Mouse (Mus musculus) left cerebral cortex, postnatal 14 days (tissue): Measurements from ENCODE around the gene Ccdc142. TPM values are rescaled to one million over a fixed set of nuclear protein-coding genes. Genes with fewer than 3 reads are reported as not detected.
A peak's percentile ranks its signal among the peaks of the same experiment; 100 is the strongest.

Source experiments
- DNase-seq, 2 experiments: peaks; one replicate each; pipeline ENCODE4 v3.0.0; 2021 to 2022; ENCODE audit warnings: low spot score in 2 of 2, mixed read lengths in 1 of 2
- intact Hi-C: fragments of 180-260 bp; cut with DNase I; formaldehyde crosslinking; loops from one replicate; pipeline ENCODE4 v1.15.1; 2025
- total RNA-seq, 2 experiments: library from RNA; stranded (reverse); gene quantifications; 2 replicates each; pipeline ENCODE4 v1.2.3; 2021

The Ccdc142 gene
- total RNA-seq, 2 experiments from 2014 or later = 3.5 to 4.9 TPM

DNA sequence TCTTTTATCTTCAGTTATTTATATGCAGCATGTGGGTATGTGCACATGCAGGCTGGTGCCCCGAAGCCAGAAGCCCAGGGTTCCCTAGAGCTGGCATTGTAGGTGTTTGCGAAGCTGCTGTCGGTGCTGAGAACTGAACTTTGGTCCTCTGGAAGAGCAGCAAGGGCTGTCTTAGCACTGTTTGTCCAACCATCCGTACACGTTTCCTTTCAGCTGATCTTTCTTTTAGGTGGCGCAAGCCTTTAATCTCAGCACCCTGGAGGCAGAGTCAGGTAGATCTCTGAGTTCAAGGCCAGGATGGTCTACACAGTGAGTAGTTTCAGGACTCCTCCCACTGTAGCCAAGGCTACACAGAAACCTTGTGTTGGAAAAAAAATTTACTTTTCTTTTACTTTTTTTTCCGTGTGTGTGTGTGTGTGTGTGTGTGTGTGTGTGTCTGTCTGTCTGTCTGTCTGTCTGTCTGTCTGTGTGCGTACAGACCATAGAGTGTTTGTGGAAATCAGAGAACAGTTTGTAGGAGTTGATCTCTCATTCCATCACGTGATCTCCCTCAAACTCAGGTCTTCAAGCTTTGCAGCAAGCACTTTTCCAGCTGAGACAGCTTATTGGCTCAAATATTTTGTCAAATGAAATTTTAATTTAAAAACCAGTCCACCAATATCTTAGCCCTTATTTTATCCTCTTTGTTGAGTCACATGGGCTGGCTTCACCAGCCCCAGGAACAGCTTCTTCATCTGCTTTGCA, 30.9 kb downstream of the Ccdc142 start:
- intact Hi-C loops = no loop called here
- no peak for DNase-seq

DNA sequence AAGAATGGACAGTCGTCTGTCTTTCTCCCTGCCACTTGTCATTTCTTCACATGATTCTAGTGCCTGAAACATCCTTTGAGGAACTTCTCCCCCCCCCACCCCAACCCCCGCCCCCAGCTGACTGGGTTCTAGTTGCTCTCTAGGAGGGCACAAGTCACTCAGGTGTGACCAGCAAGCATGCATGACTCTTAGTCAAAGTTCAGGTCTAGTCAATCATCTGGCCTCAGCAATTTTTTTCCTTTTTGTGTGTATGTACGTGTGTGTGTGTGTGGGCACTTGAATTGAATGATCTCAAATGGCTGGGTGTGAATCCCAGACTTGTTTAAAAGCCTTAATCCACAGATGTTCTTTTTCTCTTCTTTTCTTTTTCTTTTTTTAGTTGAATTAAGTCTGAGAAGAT, 32.8 kb downstream of the Ccdc142 start:
- DNase-seq = no peak
- intact Hi-C loops = no loop called here

DNA sequence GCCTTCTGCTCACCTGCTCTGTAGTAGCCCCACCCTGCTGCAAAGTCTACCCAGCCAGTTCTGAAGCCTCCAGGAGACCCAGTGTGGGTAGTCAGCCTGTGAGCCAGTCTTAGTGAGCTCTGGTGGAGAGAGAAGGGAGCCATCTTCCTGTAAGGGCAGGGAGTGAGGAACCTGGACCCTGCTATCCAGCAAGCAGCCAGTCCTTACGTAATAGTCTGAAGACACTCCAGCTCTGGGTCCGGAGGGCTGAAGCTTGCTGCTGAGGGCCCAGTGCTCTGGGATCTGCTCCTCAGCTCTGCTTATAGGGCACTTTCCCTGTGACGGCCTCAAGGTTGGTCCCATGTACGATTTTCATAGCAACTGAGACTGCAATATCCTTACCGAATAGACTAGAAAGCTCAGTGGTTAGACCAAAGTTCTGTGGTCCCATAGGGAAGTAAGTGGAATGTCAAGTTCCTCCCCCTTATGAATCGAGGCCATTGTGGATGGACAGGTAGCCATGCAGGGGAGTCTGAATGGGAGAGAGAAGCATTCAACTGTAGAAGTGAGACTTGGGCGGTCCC, 33.6 kb downstream of the Ccdc142 start, which contains the start of gene Rtkn:
TSS of gene Rtkn (plus strand) at position 513 of the 563 bp plus-strand sequence.
- intact Hi-C loops = no loop called here
- no peak for DNase-seq

DNA sequence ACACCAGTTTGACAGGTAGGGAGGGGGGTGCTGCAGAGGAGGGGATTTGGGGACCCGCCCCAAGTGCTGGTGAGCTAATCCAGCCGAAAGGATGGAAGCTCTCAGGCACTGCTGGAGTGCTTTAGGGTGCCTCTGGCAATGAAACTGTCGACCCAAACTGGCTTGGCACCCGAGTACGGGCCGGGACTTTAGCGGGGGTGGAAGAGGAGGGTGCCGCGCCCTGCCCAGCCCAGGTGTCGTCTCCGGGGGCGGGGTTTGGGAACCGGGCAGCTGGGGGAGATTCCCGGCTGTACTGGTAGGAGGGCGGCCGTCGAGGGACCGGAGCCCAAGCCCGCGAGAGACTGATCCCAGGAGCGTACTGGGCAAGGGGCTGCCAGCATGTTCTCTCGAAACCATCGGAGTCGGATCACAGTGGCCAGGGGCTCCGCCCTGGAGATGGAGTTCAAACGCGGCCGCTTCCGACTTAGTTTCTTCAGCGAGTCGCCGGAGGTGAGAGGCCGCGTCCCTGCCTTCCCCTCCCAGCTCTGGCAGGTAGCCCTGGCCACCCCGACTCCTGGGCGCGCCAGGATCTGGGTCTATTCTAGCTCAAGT, 34.3 kb downstream of the Ccdc142 start:
- no peak for DNase-seq
- intact Hi-C loops = no loop called here

DNA sequence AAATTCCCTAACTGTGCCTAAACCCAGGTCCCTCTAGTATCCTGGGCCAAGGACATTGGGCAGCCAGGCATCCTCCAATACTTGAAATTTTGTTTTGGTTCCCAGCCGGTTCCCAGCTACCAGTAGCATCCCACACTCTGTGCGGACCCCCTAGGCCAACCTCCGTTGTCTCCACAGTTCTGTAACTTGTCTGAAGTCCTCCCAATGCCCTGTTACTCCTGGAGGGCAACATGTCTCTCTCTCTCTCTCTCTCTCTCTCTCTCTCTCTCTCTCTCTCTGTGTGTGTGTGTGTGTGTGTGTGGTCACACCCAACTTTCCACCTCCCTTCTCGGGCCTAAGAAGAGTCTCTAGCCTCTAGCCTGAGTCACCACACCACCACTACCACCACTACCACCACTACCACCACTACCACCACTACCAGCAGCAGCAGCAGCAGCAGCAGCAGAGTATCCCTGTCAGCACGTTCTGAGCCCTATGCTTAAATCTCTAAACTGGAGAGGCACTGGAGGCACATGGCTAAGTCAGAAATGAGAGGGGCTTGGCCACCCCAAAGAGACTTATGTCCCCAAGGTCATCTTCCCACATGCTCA, 35.0 kb downstream of the Ccdc142 start:
- intact Hi-C loops = no loop called here
- DNase-seq = no peak

DNA sequence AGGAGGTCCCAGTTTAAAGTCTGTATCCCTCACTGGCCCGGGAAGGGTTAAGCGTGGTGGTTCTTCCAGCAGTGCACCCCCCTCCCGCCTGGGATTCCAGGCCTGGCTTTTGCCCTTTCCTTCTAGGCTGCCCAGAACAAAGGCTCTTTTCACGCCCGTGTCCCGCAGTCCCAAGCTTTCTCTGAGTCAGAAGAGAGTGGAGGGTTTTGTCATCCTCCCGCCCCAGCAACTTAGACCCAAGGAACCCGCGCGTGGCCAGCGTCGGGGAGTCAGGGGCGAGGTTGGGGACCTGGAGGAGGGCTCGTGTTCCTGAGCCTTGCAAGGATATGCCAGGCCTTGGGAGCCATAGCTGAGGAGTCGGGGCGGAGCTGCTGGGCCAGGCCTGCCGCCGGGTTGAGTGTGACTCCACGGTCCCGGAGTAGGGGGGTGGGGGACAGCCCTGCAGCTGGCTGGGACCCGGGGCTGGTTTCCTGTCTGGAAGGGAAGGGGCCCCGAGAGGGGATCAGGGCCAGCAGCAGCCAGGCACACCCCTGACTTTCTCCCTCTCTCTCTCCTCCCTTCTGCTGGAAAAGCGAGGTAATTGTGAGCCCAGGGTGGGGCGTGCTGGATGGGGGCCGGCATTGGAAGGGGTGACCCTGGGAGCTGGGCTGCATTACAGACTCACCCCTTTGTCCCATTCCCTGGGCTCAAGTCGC, 35.6 kb downstream of the Ccdc142 start:
- intact Hi-C loops = no loop called here
- DNase-seq = no peak

DNA sequence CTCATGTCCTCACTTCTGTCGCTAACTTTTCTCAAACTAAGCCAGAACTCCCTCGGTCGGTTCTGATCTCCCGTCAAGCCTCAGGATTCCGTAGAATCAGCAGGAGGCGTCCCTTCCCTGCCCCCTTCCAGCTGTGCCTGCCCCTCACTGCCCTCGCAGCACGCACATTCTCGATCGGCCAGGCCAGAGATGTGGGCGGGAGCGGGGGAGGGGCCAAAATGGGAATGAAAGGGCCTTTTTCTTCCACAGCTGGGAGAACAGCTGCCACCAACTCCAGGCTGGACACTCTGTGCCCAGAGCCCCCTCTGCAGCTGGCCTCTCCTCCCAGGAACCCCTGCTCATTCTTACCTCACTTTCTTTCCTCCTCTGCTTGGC, 36.2 kb downstream of the Ccdc142 start:
- peak; percentile 66 to 76 for DNase-seq
- intact Hi-C loops = no loop called here

DNA sequence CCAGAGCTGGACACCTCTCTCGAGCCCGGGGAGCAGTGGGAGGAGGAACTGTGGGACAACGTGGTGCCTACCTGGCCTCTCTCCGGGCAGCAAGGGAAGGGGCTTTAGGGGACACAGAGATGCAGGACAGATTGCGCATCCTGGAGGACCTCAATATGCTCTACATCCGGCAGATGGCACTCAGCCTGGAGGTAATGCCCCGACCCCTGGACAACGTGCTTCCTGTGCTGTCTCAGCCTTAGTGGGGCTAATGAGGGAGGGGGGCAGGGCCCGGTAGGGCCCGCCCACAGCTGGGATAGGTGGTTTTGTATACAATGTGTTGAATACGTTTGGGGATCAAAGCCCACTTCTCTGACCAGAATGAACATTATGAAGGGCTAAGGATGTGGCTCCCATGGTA, 36.7 kb downstream of the Ccdc142 start:
- intact Hi-C loops = no loop called here

DNA sequence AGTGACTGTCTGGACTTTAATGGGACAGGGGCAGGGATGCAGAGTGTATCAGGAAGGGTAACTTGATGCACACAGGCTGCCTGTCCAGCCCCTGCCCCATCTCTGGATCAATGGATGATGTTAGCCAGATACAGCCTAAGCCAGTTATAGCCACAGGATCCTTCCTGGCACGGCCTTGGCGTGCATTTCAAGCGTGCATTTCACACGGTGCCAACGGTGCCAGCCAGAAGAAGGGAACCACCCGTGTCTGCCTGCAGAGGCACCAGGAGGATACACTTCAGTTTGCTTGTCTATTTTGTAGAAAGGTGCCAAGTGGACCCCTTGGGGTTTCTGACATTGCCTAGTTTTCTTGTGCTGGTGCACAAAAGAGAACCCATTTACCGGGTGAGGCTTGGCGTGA, 38.6 kb downstream of the Ccdc142 start:
- intact Hi-C loops = no loop called here
- DNase-seq = no peak

More for the DNA sequence above, 36.7 kb downstream of the Ccdc142 start:
- DNase-seq = no peak

DNA sequence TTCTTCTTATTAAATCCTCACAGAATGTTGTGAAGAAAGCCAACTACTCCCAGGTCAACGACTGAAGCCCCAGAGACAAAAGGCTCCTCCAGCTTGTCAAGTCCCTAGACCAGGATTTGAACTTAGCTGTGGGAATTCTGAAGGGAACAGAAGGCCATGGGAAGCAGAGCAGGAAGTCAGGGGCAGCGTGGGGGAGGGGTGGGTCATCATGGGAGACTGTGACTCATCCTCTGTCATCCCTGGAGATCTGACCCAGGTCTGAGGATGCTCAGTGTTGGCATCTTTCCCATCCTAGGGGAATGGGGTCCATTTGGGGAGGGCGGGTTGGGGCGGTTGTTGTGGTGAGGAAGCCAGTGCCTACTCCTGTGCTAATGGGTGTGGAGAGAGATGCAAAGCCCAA, 40.2 kb downstream of the Ccdc142 start:
- DNase-seq = no peak
- intact Hi-C loops = no loop called here

DNA sequence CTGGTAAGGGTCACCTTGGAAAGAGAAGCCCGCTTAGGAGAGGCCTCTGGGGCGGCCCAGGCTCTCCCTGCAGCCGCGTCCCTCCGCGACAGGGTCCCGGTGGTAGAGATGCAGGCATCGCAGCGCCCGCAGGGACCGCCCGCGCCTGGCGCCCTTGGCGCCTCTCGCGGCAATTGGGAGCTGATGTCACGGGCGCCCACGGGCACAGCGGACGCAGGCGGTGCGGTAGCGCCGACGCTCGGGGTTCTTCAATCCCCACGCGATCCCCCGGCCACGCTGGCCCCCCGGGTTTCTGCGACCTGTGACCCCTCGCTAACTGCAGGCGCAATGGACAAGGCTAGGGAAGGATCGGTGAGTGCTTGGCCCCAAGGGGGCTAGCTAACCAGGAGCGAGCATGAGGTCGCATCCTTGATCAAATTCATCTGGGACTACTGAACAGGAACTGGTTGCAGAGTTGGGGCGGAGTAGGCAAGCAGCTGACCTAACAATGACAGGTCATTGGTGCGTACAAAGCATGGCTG, 40.9 kb downstream of the Ccdc142 start:
- intact Hi-C loops = no loop called here
- peak; percentile 68 to 74 for DNase-seq

DNA sequence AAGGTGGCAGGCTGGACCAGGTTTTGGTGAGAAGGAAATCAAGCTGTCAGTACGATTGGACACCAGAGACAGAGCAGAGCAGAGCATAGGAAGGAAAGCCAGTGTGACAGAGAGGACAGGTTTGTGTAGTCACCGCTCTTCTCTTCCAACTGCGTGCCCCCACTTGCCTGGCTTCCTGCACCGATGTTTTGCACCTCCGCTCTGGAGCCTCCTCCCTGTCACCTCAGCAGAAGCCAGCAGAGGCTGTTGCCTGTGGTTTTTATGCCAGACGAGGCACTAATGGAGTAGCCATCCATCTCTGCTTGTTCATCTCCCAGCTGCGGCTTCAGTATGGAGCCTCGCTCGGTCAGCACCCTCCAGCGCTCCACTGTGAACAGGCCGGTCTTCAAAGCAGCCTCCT, 41.5 kb downstream of the Ccdc142 start:
- DNase-seq = no peak
- intact Hi-C loops = no loop called here

DNA sequence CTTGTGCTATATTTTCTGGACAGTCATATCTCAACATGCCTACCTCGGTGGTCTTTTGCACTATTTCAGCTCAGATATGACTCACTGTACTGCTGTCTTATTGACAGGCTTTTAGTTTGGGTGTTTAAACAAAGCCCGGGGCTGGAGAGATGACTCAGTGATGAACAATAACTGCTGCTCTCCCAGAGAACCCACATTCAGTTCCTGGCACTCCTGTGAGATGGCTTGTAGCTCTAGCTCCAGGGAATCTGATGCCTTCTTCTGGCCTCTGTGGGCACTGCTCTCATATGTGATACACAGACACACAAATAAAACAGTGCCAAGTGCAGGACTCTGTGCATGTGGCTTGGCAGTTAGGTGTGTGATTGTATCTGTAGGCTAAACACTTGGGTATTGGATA, 43.8 kb downstream of the Ccdc142 start:
- DNase-seq = no peak
- intact Hi-C loops = no loop called here

DNA sequence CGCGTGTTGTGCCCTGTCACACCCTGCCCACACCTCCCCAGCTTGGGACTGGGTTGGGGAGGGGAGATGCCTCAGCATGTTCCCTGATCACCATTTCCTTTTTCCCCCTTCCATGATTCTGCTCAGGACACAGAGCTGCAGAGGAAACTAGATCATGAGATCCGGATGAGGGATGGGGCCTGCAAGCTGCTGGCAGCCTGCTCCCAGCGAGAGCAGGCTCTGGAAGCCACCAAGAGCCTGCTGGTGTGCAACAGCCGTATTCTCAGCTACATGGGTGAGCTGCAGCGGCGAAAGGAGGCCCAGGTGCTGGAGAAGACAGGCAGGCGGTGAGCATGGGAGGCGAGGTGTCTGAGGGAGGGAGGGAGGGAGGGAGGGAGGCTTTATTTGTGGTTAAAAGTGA, 44.4 kb downstream of the Ccdc142 start:
- intact Hi-C loops = no loop called here
- no peak for DNase-seq

DNA sequence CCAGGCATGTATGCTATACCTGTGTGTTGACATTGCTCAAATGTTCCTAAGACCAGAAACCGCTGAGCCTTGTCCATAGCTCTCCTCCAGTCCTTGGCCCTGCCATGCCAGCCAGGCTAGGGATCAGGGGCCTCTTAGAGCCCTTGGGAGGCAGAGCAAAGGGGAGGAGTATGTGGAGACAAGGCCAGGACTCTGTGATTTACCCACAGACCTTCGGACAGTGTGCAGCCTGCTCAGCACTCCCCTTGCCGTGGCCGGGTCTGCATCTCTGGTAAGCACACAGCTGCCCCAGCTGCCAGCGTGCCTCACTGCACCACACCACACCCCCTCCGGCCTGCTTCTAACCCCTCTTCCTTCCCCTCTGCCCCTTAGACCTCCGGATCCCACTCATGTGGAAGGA, 45.9 kb downstream of the Ccdc142 start:
- no peak for DNase-seq
- intact Hi-C loops = no loop called here

DNA sequence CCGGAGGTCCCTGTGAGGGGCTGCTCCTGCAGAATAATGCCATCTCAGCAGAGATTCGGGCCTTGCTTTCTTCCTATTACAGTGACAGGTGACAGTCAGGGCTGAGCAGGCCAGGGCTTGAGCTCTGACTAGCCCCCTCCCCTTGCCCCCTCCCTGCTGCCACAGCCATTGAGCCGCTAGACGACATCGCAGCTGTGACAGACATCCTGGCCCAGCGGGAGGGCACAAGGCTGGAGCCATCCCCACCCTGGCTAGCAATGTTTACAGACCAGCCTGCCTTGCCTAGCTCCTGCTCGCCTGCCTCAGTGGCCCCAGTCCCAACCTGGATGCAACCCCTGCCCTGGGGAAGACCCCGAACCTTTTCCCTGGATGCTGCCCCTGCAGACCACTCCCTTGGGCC, 50.3 kb downstream of the Ccdc142 start:
- peak in 1 of 2 experiments; percentile 2 for DNase-seq
- intact Hi-C loops = no loop called here

DNA sequence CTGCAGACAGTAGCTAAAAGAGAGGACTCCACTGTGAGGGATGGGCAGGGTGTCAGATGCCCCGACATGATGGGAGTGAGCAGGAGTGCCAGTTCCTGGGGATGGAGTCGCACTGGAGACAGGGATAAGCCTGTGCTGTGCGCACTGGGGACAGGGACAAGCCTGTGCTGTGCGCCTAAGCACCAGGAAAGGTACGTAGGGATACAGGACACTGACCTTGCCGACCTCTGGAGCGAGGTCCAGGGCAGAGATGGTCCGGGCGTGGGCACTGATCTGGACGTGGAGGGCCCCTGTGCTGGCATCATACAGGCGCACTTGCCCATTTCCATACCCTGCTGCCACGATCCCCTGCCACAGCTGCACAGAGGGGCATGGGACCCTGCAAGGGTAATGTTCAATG, 51.6 kb downstream of the Ccdc142 start:
- peak in 1 of 2 experiments; percentile 3 for DNase-seq
- intact Hi-C loops = no loop called here

DNA sequence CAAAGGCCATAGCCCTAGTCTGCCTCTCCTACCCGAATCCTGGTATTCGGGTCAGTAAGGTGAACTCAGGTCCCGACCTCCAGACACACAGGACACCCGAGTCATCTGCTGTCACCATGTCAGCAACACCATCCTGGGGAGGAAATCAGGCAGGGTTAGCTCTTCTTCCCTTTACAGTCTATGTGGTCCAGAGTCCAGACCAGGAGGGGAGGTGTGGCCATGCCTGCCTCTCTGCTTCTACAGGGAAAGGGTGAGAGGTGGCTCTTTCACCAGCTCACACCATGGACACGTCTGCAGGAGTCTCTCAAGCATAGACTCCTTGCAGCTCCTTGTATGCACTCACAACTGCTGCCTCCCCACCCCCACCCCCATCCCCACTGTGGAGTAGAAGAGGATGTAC, 52.1 kb downstream of the Ccdc142 start:
- intact Hi-C loops = no loop called here
- no peak for DNase-seq

DNA sequence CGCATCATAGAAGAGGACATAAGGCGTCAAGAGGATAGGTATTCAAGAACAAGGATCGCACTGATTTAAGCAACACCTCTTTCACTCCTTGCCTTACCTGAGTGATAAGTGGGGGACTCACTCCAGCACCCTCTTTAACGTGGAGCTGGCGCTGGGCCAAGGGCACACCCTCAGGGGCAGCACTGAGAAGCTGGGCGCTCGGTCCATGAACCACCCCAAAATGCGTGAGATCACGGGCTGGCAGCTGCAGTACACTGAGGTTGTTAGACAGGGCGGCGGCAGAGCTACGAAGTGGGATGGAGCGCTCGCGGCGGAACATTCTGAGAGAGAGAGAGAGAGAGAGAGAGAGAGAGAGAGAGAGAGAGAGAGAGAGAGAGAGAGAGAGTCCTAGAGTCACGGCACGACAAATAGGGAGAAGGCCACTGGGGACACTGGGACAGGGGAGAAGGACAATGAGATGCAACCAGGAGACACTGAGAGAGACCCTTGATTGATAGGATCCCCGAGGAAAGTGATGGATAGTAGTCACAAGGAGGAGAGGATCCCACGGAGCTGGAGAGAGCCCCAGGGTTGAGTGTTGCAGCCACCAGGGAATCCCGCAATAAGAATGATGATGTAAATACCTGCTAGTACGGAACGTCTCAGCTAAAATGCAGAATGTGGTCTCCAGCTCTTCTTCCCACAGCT, 54.3 kb downstream of the Ccdc142 start:
- intact Hi-C loops = loop anchor here (5.0 kb wide), 1 partner anchor 38 kb away; the partner anchor contains the start of gene Mogs
- peak in 1 of 2 experiments; percentile 47 for DNase-seq
